In genomic region chr8:56639277-56639676, GRCm38 (mm10) we compare ENCODE assay signal across 18 mouse cellular contexts.
DNase-seq lines count a peak whose midpoint lies in the region; ATAC-seq and TF ChIP-seq lines count a peak whose summit lies in the region.
"Had no signal": no experiment of that assay in that cellular context is flagged by ENCODE, and none has a peak within 500 bp of the region (broad histone marks: within the 10 kb centered on the region; RNA-seq: fewer than 3 reads in every experiment).

No protein-coding gene starts in this region.

- no peaks in the 10 kb centered on the region for H3K9me3 ChIP-seq in intestine, embryonic 15.5 days
- H3K9me3 ChIP-seq in intestine, embryonic 16.5 days (ENCODE audit: control insufficient read depth, low read length), result no peaks in the 10 kb centered on the region
- H3K9me3 ChIP-seq in embryonic facial prominence, embryonic 10.5 days, result no peaks in the 10 kb centered on the region
- no peaks in the 10 kb centered on the region for H3K9me3 ChIP-seq in embryonic facial prominence, embryonic 13.5 days
- no peaks in the 10 kb centered on the region for H3K9me3 ChIP-seq in forebrain, postnatal 0 days (ENCODE audit: low read length)
- H3K9me3 ChIP-seq: forebrain, embryonic 15.5 days; neural tube, embryonic 13.5 days had no signal

- H3K27me3 ChIP-seq in intestine, embryonic 15.5 days (replicated peaks), result no peaks in the 10 kb centered on the region
- no peaks in the 10 kb centered on the region for H3K27me3 ChIP-seq in intestine, embryonic 16.5 days (replicated peaks; ENCODE audit: control insufficient read depth, insufficient read depth, low read length)
- no peaks in the 10 kb centered on the region for H3K27me3 ChIP-seq in embryonic facial prominence, embryonic 10.5 days (replicated peaks; ENCODE audit: low read depth, poor library complexity, severe bottlenecking)
- H3K27me3 ChIP-seq in embryonic facial prominence, embryonic 13.5 days, result no peaks in the 10 kb centered on the region
- H3K27me3 ChIP-seq in forebrain, postnatal 0 days (ENCODE audit: insufficient read depth, low read length), result no peaks in the 10 kb centered on the region
- H3K27me3 ChIP-seq: forebrain, embryonic 15.5 days; neural tube, embryonic 13.5 days had no signal

- H3K36me3 ChIP-seq in intestine, embryonic 15.5 days, result no peaks in the 10 kb centered on the region
- no peaks in the 10 kb centered on the region for H3K36me3 ChIP-seq in intestine, embryonic 16.5 days (ENCODE audit: control insufficient read depth, insufficient read depth, low read length)
- no peaks in the 10 kb centered on the region for H3K36me3 ChIP-seq in embryonic facial prominence, embryonic 10.5 days (replicated peaks)
- no peaks in the 10 kb centered on the region for H3K36me3 ChIP-seq in embryonic facial prominence, embryonic 13.5 days
- no peaks in the 10 kb centered on the region for H3K36me3 ChIP-seq in forebrain, postnatal 0 days (ENCODE audit: insufficient read depth)
- H3K36me3 ChIP-seq: forebrain, embryonic 15.5 days; neural tube, embryonic 13.5 days had no signal

- peak; percentile 26 for DNase-seq in embryonic facial prominence, embryonic 10.5 days (ENCODE audit: low spot score)
- peak; percentile 25 for DNase-seq in lung, postnatal 14 days
- no peak for DNase-seq in left cerebral cortex, postnatal 14 days (ENCODE audit: low spot score in 2 of 2)
- DNase-seq in neural tube, embryonic 10.5 days (ENCODE audit: extremely low spot score, low spot score), result no peak
- DNase-seq in forebrain, postnatal 0 days, result no peak
- DNase-seq: cerebellum, adult 8-10 months; heart, postnatal 10 days; kidney, adult 9 months; liver had no signal

- no peak for TF ChIP-seq CTCF in forebrain, postnatal 0 days (IDR thresholded peaks at IDR 0.05; ENCODE audit: low read depth)

- H3K27ac ChIP-seq in intestine, embryonic 15.5 days, result no peak overlapping the region
- no peak overlapping the region for H3K27ac ChIP-seq in intestine, embryonic 16.5 days (ENCODE audit: low read length)
- H3K27ac ChIP-seq in embryonic facial prominence, embryonic 10.5 days (replicated peaks), result no peak overlapping the region
- H3K27ac ChIP-seq in embryonic facial prominence, embryonic 13.5 days, result 0 out of 2 replicates have a peak overlapping the region, but pooled peaks have one; percentile 33
- H3K27ac ChIP-seq in forebrain, postnatal 0 days (ENCODE audit: low read depth, low read length), result no peak overlapping the region
- H3K27ac ChIP-seq: forebrain, embryonic 15.5 days; macrophage; neural tube, embryonic 13.5 days had no signal

- intact Hi-C loops in left cerebral cortex, postnatal 14 days (cut with DNase I), result no loop called here

- H3K4me1 ChIP-seq in intestine, embryonic 15.5 days (replicated peaks), result no peaks in the 10 kb centered on the region
- H3K4me1 ChIP-seq in intestine, embryonic 16.5 days (ENCODE audit: control insufficient read depth, insufficient read depth, low read length), result no peaks in the 10 kb centered on the region
- no peaks in the 10 kb centered on the region for H3K4me1 ChIP-seq in embryonic facial prominence, embryonic 10.5 days
- 0 out of 2 replicates have a peak, but pooled peaks cover 3% of the 10 kb centered on the region for H3K4me1 ChIP-seq in embryonic facial prominence, embryonic 13.5 days
- H3K4me1 ChIP-seq in forebrain, postnatal 0 days (ENCODE audit: insufficient read depth), result no peaks in the 10 kb centered on the region
- H3K4me1 ChIP-seq: forebrain, embryonic 15.5 days; neural tube, embryonic 13.5 days had no signal

- no peak overlapping the region for H3K9ac ChIP-seq in intestine, embryonic 15.5 days
- H3K9ac ChIP-seq in intestine, embryonic 16.5 days (ENCODE audit: low read depth, low read length), result no peak overlapping the region
- H3K9ac ChIP-seq in embryonic facial prominence, embryonic 13.5 days, result no peak overlapping the region
- H3K9ac ChIP-seq in forebrain, postnatal 0 days, result no peak overlapping the region
- H3K9ac ChIP-seq: forebrain, embryonic 15.5 days; neural tube, embryonic 13.5 days had no signal

- no peak overlapping the region for H3K4me3 ChIP-seq in intestine, embryonic 15.5 days (replicated peaks)
- H3K4me3 ChIP-seq in intestine, embryonic 16.5 days (ENCODE audit: low read length), result no peak overlapping the region
- H3K4me3 ChIP-seq in embryonic facial prominence, embryonic 10.5 days, result no peak overlapping the region
- H3K4me3 ChIP-seq in embryonic facial prominence, embryonic 13.5 days, result no peak overlapping the region
- H3K4me3 ChIP-seq in forebrain, postnatal 0 days (ENCODE audit: low read depth, low read length), result no peak overlapping the region
- H3K4me3 ChIP-seq: erythroblast, embryonic 14.5 days; forebrain, embryonic 15.5 days; neural tube, embryonic 13.5 days had no signal

- no peak overlapping the region for H3K4me2 ChIP-seq in intestine, embryonic 15.5 days (replicated peaks)
- H3K4me2 ChIP-seq in intestine, embryonic 16.5 days (ENCODE audit: low read depth, low read length), result no peak overlapping the region
- H3K4me2 ChIP-seq in embryonic facial prominence, embryonic 13.5 days, result peak overlapping the region; percentile 32
- H3K4me2 ChIP-seq in forebrain, postnatal 0 days (ENCODE audit: low read depth), result no peak overlapping the region
- H3K4me2 ChIP-seq: forebrain, embryonic 15.5 days; midbrain, embryonic 11.5 days; neural tube, embryonic 13.5 days had no signal

- 56% methylated on average over 6 of the region's 6 CpGs for WGBS in intestine, embryonic 15.5 days
- 47% methylated on average over 6 of the region's 6 CpGs for WGBS in intestine, embryonic 16.5 days
- 73% methylated on average over 6 of the region's 6 CpGs for WGBS in embryonic facial prominence, embryonic 10.5 days
- 46% methylated on average over 6 of the region's 6 CpGs for WGBS in embryonic facial prominence, embryonic 13.5 days
- WGBS in forebrain, postnatal 0 days, result 74% methylated on average over 6 of the region's 6 CpGs

- ATAC-seq in intestine, embryonic 15.5 days, result peak; percentile 20; the same call in 1 of the 2 replicates
- no peak for ATAC-seq in intestine, embryonic 16.5 days
- no peak for ATAC-seq in embryonic facial prominence, embryonic 13.5 days (ENCODE audit: insufficient number of reproducible peaks, insufficient read depth, low FRiP score, low TSS enrichment, low read depth)
- ATAC-seq in forebrain, postnatal 0 days, result no peak
- ATAC-seq: forebrain, embryonic 15.5 days; hindbrain, embryonic 16.5 days had no signal

Comparison
In these comparisons a context has a peak if more than half of its experiments do, and no peak if none do; other contexts are left out.
1. DNase-seq: peak in embryonic facial prominence, embryonic 10.5 days (single experiment) and lung, postnatal 14 days (single experiment); none in left cerebral cortex, postnatal 14 days (0 of 2), neural tube, embryonic 10.5 days (single experiment) and forebrain, postnatal 0 days (single experiment).